Mouse (Mus musculus): ENCODE measurements at regions not wholly inside any gene's neighbourhood (a gene's known extent, or its start where the extent isn't known, plus 50 kb on each side); places are given as distances from the start of the nearest gene placed in this dataset.

- TF ChIP-seq TCF3 (IDR thresholded peaks at IDR 0.05; ENCODE audit: insufficient read length, low read depth) (no peak), MYOG (IDR thresholded peaks at IDR 0.05; ENCODE audit: control insufficient read depth in 1 of 3, insufficient read depth in 1 of 3, insufficient read length in 2 of 3, low read depth in 2 of 3) (no peak)
These were observed 361.6 kb upstream of the Gm11042 start for GRCm38 (mm10) chr12:74677835-74678234.
